Mouse (Mus musculus): ENCODE measurements around the gene Vma21.
A peak's percentile ranks its signal among the peaks of the same experiment; 100 is the strongest.

Vma21 gene

GRCm38 (mm10) chrX:71815631-71816345, at the start of gene Vma21:
Gene Vma21, plus strand, starts transcription at chrX:71815924.
- no peak for DNase-seq

DNA sequence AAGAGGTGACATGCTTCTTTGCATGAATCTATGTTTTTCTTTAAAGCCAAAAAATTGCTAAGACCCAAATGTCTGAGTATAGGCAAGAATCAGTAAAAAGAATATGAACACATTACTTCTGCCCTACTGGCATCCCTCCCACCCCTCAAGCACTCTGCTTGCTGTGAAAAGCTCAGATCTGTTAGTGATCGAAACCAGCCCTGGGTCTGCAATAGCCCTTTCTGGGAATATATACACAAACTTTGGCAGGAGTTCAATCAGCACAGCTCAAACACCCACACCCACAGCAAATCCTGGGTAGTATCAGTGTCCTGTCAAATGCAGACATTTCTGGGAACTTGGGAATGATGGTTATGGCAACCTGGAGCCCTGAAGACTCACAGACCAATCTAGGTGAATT, 47.8 kb upstream of the Vma21 start:
- no peak for DNase-seq

DNA sequence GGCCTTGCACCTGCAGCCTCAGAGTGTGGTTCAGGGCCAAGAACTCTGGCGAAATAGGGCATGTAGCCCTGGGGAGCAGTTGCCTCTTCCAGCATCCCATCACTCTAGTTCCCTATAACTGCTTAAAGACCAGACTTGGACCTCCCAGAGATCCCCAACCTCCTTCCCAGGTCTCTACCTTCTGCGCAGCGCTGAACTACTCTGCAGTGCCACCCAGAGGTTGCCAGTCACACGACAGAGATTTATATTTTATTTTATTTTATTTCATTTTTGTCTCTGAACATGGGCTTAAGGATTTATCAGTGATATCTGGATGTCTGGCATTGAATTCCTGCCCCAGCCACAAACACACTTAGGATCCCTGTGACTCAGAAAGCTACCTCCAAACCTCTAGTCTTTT, 24.6 kb upstream of the Vma21 start:
- DNase-seq, result no peak

DNA sequence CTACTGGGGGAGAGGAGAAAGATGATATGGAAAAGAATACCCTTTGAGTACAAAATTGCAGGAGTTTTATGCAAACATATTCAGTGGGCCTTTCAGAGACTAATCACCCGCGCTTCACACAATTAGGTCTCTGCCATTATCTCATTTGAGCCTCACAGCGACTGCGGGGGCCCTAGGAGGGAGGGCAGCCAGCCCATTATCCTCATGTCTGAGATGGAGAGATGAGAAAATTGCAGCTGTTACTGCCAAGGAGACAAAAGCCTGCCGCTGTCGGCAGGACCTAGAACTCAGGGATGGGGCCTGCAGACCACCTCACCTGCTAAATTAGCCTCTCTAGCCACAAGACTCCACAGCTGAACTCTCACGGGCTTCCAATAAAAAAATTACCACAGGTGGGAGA, 18.0 kb upstream of the Vma21 start:
- no peak for DNase-seq

- DNase-seq, result no peak
Observed at GRCm38 (mm10) chrX:71798883-71799282, 16.8 kb upstream of the Vma21 start.

DNA sequence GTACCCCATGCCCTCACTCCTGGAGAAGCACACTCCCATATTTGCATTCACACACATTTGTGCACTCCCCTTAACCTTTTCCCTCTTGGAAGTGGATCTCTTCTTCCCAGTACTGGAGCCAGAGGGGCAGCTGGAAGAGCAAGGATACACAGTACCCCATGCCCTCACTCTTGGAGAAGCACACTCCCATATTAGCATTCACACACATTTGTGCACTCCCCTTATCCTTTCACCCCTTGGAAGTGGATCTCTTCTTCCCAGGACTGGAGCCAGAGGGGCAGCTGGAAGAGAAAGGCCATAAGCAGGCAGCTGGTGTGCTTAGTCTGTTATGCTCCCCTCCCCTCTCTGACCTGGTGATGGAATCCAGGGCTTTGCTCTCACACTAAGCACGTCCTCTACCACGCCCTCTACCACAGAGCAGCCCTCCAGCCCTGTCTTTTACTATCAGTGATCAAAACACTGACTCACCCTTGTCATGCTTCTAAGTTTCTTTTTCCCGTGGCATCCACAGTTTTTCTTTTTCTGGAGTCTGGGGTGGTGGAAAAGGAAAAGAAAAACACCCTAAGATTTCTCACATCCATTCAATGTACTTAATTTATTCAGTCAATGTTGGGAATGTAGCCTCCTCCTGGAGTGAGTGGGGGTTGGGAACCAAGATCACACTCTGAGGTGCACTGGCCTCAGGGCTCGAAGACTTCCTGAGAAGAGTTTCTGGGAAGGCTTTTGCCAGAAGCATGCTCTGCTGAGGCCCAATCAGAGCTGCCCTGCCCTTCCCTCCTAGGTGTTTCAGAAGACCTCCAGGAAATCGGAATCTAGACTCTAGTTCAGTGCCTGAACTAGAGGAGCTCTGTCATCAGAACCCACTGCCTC, 3.5 kb upstream of the Vma21 start:
- DNase-seq, result no peak

DNA sequence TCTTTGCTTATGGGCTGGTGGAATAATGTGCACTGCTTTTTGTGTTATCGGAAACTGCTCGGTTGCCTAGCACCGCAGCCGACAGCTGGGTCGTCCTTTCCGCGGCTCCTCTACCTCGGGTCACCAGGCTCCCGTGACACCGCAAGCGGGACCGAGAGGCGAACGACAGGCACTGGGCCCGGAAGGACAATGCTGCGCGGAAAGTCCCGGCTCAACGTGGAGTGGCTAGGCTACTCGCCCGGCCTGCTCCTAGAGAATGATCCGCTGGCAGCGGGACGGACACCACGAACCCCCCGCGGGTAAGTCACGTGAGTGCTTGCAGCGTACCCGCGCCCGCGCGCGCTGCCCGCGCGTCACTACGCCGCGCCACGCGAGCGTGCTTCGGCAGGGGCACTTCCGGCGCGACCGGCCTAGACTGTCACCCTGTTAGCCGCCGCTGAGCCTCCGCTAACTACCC, 705 bp downstream of the Vma21 start:
- DNase-seq, result peak; percentile 87

GRCm38 (mm10) chrX:71816931-71817361, 1.2 kb downstream of the Vma21 start:
- no peak for DNase-seq

GRCm38 (mm10) chrX:71838911-71839310, 23.2 kb downstream of the Vma21 start:
- no peak for DNase-seq

DNA sequence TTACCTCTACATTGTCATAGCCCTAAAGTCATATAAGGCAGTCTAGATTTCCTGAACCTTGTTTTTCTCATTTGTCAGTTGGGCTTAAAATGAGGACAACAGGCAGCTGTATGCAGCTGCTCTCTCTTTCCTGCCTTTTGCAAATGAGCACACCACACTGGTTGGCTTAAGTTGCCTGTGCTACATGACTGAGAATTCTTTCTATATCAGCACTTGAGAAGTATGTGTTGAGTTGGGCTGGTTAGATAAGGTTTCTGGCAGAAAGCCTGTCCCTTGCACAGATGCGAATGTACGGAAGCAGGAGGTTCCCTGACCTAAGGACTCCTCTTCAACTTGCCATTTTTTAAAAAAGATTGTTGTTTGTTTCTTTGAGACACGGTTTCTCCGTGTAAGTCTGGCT, 31.0 kb downstream of the Vma21 start:
- DNase-seq, result no peak

GRCm38 (mm10) chrX:71853798-71854197, 38.1 kb downstream of the Vma21 start:
- DNase-seq, result no peak

All from right cerebral cortex, postnatal 25 days (tissue).